Mouse (Mus musculus): Measurements from ENCODE around the gene Rere.

- no peak for TF ChIP-seq CTCF (conservative IDR thresholded peaks at IDR 0.05; ENCODE audit: insufficient read depth, insufficient read length, low read depth, low read length)
- no peak for TF ChIP-seq POLR2A (IDR thresholded peaks at IDR 0.05; ENCODE audit: low read depth, low read length)
These were observed 83.3 kb downstream of the Rere start for GRCm38 (mm10) chr4:150364786-150365185.
